Comparison of ENCODE assay signal across 8 mouse cellular contexts in the genomic region with DNA sequence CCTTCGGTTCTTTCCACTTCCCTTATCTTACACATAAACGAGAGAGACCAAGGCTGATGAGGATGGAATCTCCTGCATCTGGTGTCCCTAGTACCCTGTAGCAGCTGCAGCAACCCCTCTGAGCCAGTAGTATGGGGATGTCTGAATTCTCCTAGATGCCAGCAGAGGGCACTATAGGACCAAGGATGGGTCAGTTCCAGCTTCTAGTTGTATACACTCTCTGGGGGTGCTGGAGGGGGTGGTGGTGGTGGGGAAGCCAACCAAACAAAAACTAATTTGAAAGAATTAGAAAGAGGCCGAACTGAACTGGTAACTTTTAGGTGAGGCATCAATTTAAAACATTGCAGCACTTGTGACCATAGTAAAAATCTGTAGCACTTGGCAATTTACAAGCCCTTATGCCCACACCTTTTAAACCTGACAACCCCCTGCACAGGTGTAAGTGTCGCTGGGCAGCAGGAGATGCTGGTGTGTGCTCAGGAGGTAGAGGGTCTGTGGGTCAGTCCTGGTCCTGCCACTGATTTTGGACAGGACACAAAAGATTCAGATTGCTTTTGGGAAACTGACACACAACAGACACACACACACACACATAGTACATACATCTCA. TPM values are rescaled to one million over a fixed set of nuclear protein-coding genes. Genes with fewer than 3 reads are reported as not detected.
A peak's percentile ranks its signal among the peaks of the same experiment; 100 is the strongest.
DNase-seq lines count a peak whose midpoint lies in the region; ATAC-seq and TF ChIP-seq lines count a peak whose summit lies in the region.

No protein-coding gene starts in this region.

- H3K4me1 ChIP-seq in forebrain, embryonic 12.5 days: peaks cover 9% of the 10 kb centered on the region
- peaks cover 13% of the 10 kb centered on the region for H3K4me1 ChIP-seq in hindbrain, embryonic 10.5 days (replicated peaks)

- DNase-seq in layer of hippocampus, adult 11-12 months (ENCODE audit: low spot score): peak; percentile 58
- DNase-seq in layer of hippocampus, adult 9-10 months (ENCODE audit: low spot score): no peak
- DNase-seq in c-Kit-positive CD71-positive TER-119-positive erythroid progenitor cells, embryonic 14.5 days (ENCODE audit: low spot score): peak; percentile 68
- DNase-seq in hindbrain, embryonic 10.5 days (ENCODE audit: low spot score): peak; percentile 70
- DNase-seq in layer of hippocampus, adult 2 months (ENCODE audit: low spot score in 2 of 2): peak; percentile 64 to 77
- DNase-seq in lung, postnatal 36 days: peak; percentile 71
- peak; percentile 53 for DNase-seq in right cerebral cortex, postnatal 14 days

- 17% methylated on average over 4 of the region's 4 CpGs for WGBS in forebrain, embryonic 12.5 days
- 23% methylated on average over 4 of the region's 4 CpGs for WGBS in hindbrain, embryonic 10.5 days

- TF ChIP-seq CTCF in layer of hippocampus, adult 2 months (conservative IDR thresholded peaks at IDR 0.05): peak; percentile 86

- H3K36me3 ChIP-seq in forebrain, embryonic 12.5 days (replicated peaks): no peaks in the 10 kb centered on the region
- H3K36me3 ChIP-seq in hindbrain, embryonic 10.5 days: no peaks in the 10 kb centered on the region

- peak; percentile 78 for ATAC-seq in forebrain, embryonic 12.5 days (ENCODE audit: low FRiP score)

- H3K9ac ChIP-seq in forebrain, embryonic 12.5 days: no peak overlapping the region

- H3K27ac ChIP-seq in forebrain, embryonic 12.5 days: peak overlapping the region; percentile 57; the same call in 1 of the 2 replicates
- H3K27ac ChIP-seq in hindbrain, embryonic 10.5 days: no peak overlapping the region
- H3K27ac ChIP-seq in layer of hippocampus, adult 2 months: no peak overlapping the region

- H3K9me3 ChIP-seq in forebrain, embryonic 12.5 days: no peaks in the 10 kb centered on the region
- no peaks in the 10 kb centered on the region for H3K9me3 ChIP-seq in hindbrain, embryonic 10.5 days

- H3K27me3 ChIP-seq in forebrain, embryonic 12.5 days: peaks cover 5% of the 10 kb centered on the region; the same call in 1 of the 2 replicates
- peaks cover 16% of the 10 kb centered on the region; the same call in 1 of the 2 replicates for H3K27me3 ChIP-seq in hindbrain, embryonic 10.5 days (ENCODE audit: insufficient read depth, poor library complexity, severe bottlenecking)

- no peak overlapping the region for H3K4me2 ChIP-seq in forebrain, embryonic 12.5 days

- no peak overlapping the region for H3K4me3 ChIP-seq in forebrain, embryonic 12.5 days (replicated peaks)
- H3K4me3 ChIP-seq in hindbrain, embryonic 10.5 days: no peak overlapping the region
- no peak overlapping the region for H3K4me3 ChIP-seq in layer of hippocampus, adult 2 months

RNA-seq across cellular contexts. Expression of gene Max, which starts 38.2 kb away (rescaled TPM):
- 14.7 and 23.4 TPM in 2 replicates for polyA plus RNA-seq in forebrain, embryonic 12.5 days (2016; fragmentation: Nextera tagmentation; extraction: Ambion mirVana)
- 11.4 and 17.1 TPM in 2 replicates for polyA plus RNA-seq in hindbrain, embryonic 10.5 days (2016; fragmentation: Nextera tagmentation; extraction: Ambion mirVana)
- total RNA-seq in layer of hippocampus, adult 2 months (2021): 10 to 100 TPM; 69.6 to 78.7 TPM
